Mouse (Mus musculus) liver, adult 2 months (tissue): ENCODE measurements around the gene Gm6358.
"Not testable (repeated sequence)": the region's sequence is repeated elsewhere in the genome, so short reads cannot be mapped to it uniquely, and the experiment has no call there.

Experiments used
- CTCF ChIP-seq: fragments of 200-500 bp; IDR thresholded peaks from 2 replicates; pipeline ENCODE4 v1.5.1; 2011; ENCODE audit warnings: low read depth, low read length, control low read depth
- POLR2A ChIP-seq: fragments of 200-500 bp; IDR thresholded peaks from 2 replicates; pipeline ENCODE4 v1.6.1; 2011; ENCODE audit warnings: low read length, control low read depth; ENCODE audit not compliant: insufficient read depth; ENCODE audit errors: extremely low read depth

DNA sequence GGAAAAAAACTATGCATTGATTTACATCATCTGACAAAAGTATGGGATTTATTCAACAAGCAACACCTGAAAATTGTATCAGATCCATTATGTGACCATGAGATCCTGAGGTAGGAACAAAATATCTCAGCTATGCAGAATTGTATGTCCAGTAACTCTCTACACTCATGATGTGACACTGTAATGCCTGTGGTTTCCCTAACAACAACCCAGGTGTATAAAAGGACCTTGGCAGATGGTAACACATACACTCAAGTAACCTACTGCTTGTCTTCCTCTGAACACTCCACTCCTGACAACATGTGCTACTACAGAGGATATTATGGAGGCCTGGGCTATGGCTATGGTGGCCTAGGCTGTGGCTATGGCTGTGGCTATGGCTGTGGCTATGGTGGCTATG is 28.5 kb downstream of the Gm6358 start, which contains the start of gene Gm7735:
- not testable (repeated sequence) for TF ChIP-seq CTCF, POLR2A
